In the genomic region with DNA sequence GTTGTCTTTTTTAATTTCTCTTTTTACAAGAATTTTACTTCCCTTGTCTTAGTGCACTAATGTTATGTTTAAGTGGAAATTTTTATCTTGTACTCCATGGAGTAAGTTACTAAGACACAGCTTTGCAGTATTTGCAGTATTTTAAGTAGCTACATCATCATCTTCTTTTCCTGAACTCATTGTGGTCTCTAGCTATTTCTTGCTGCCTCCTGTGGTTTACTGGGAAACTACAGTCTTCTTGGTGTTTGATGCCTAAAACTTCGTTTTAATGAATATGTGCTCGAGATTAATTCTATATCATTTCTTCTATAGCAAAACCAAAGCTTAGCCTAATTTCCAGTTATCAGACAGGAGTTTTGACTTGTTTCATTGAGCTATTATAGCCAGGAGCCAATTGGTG, we compare ENCODE assay signal across 26 mouse cellular contexts. TPM values are rescaled to one million over a fixed set of nuclear protein-coding genes. Genes with fewer than 3 reads are reported as not detected.
"Had no signal": no experiment of that assay in that cellular context is flagged by ENCODE, and none has a peak within 500 bp of the region (broad histone marks: within the 10 kb centered on the region; RNA-seq: fewer than 3 reads in every experiment).

No protein-coding gene starts in this region.

- H3K36me3 ChIP-seq: intestine, embryonic 15.5 days; limb, embryonic 12.5 days; limb, embryonic 15.5 days; liver, embryonic 15.5 days; lung, embryonic 15.5 days; midbrain, embryonic 10.5 days; midbrain, embryonic 13.5 days; neural tube, embryonic 12.5 days; neural tube, embryonic 15.5 days had no signal

- H3K9ac ChIP-seq: intestine, embryonic 15.5 days; limb, embryonic 12.5 days; limb, embryonic 15.5 days; liver, embryonic 15.5 days; lung, embryonic 15.5 days; midbrain, embryonic 13.5 days; neural tube, embryonic 12.5 days; neural tube, embryonic 15.5 days had no signal

- H3K4me2 ChIP-seq: intestine, embryonic 15.5 days; limb, embryonic 12.5 days; limb, embryonic 15.5 days; liver, embryonic 11.5 days; liver, embryonic 15.5 days; lung, embryonic 15.5 days; midbrain, embryonic 13.5 days; neural tube, embryonic 12.5 days; neural tube, embryonic 15.5 days had no signal

- H3K9me3 ChIP-seq: intestine, embryonic 15.5 days; limb, embryonic 12.5 days; limb, embryonic 15.5 days; liver, embryonic 15.5 days; lung, embryonic 15.5 days; megakaryocyte, embryonic 14.5 days; midbrain, embryonic 10.5 days; midbrain, embryonic 13.5 days; neural tube, embryonic 12.5 days; neural tube, embryonic 15.5 days had no signal

- ATAC-seq: intestine, embryonic 15.5 days; midbrain, embryonic 13.5 days had no signal

- H3K4me1 ChIP-seq: intestine, embryonic 15.5 days; limb, embryonic 12.5 days; limb, embryonic 15.5 days; liver, embryonic 15.5 days; lung, embryonic 15.5 days; megakaryocyte, embryonic 14.5 days; midbrain, embryonic 10.5 days; midbrain, embryonic 13.5 days; neural tube, embryonic 12.5 days; neural tube, embryonic 15.5 days had no signal

- H3K27me3 ChIP-seq: intestine, embryonic 15.5 days; limb, embryonic 12.5 days; limb, embryonic 15.5 days; liver, embryonic 15.5 days; lung, embryonic 15.5 days; megakaryocyte, embryonic 14.5 days; midbrain, embryonic 13.5 days; neural tube, embryonic 12.5 days; neural tube, embryonic 15.5 days had no signal

- DNase-seq: kidney, adult 11 months; kidney, adult 9 months; kidney, postnatal 14 days; kidney, postnatal 4 days; layer of hippocampus, postnatal 36 days; left cerebral cortex, postnatal 4 days; lung, adult 18-20 months; lung, postnatal 10 days; lung, postnatal 36 days; right cerebral cortex, adult 18-20 months; right cerebral cortex, postnatal 14 days; right cerebral cortex, postnatal 4 days; thymus, postnatal 25 days had no signal

- H3K4me3 ChIP-seq: intestine, embryonic 15.5 days; limb, embryonic 12.5 days; limb, embryonic 15.5 days; liver, embryonic 15.5 days; lung, embryonic 15.5 days; megakaryocyte, embryonic 14.5 days; midbrain, embryonic 10.5 days; midbrain, embryonic 13.5 days; neural tube, embryonic 12.5 days; neural tube, embryonic 15.5 days had no signal

- H3K27ac ChIP-seq: intestine, embryonic 15.5 days; limb, embryonic 12.5 days; limb, embryonic 15.5 days; liver, embryonic 15.5 days; lung, embryonic 15.5 days; midbrain, embryonic 10.5 days; midbrain, embryonic 13.5 days; neural tube, embryonic 12.5 days; neural tube, embryonic 15.5 days; stomach, postnatal 0 days had no signal

RNA-seq across cellular contexts. Expression of a gene that starts 37.6 kb away (rescaled TPM):
- polyA plus RNA-seq: limb, embryonic 12.5 days; limb, embryonic 15.5 days; liver, embryonic 11.5 days; liver, embryonic 15.5 days; thymus, postnatal 0 days had no signal
